Mouse (Mus musculus) kidney, adult 9 months (tissue): ENCODE measurements around the gene Btbd9.

ENCODE experiments used
- DNase-seq: peaks from one replicate; pipeline ENCODE4 v3.0.0; 2022

Gene Btbd9

GRCm38 (mm10) chr17:30598300-30598699, 22.0 kb upstream of the Btbd9 start:
- DNase-seq: no peak

- DNase-seq: no peak
Observed at GRCm38 (mm10) chr17:30597786-30598185, 21.5 kb upstream of the Btbd9 start.

- no peak for DNase-seq
Observed at GRCm38 (mm10) chr17:30594846-30595245, 18.6 kb upstream of the Btbd9 start.

GRCm38 (mm10) chr17:30594407-30594806, 18.1 kb upstream of the Btbd9 start:
- DNase-seq: no peak

GRCm38 (mm10) chr17:30590417-30591198, 14.3 kb upstream of the Btbd9 start:
- peak; percentile 76 for DNase-seq

GRCm38 (mm10) chr17:30583258-30584001, 7.1 kb upstream of the Btbd9 start:
- DNase-seq: no peak

- no peak for DNase-seq
Observed at GRCm38 (mm10) chr17:30582313-30582712, 6.0 kb upstream of the Btbd9 start.

- no peak for DNase-seq
Observed at GRCm38 (mm10) chr17:30581201-30581600, 4.9 kb upstream of the Btbd9 start.

- DNase-seq: no peak
Observed at GRCm38 (mm10) chr17:30580781-30581180, 4.5 kb upstream of the Btbd9 start.

GRCm38 (mm10) chr17:30576946-30577345, 658 bp upstream of the Btbd9 start:
- no peak for DNase-seq

- DNase-seq: peak; percentile 55
Observed at GRCm38 (mm10) chr17:30575121-30575904, 975 bp downstream of the Btbd9 start.

- DNase-seq: no peak
Observed at GRCm38 (mm10) chr17:30574783-30575075, 1.6 kb downstream of the Btbd9 start.

- DNase-seq: peak; percentile 47
Observed at GRCm38 (mm10) chr17:30573990-30574782, 2.1 kb downstream of the Btbd9 start.

- DNase-seq: no peak
Observed at GRCm38 (mm10) chr17:30570971-30571370, 5.3 kb downstream of the Btbd9 start.

- peak; percentile 90 for DNase-seq
Observed at GRCm38 (mm10) chr17:30570173-30570572, 6.1 kb downstream of the Btbd9 start.

GRCm38 (mm10) chr17:30568473-30568872, 7.8 kb downstream of the Btbd9 start:
- no peak for DNase-seq

GRCm38 (mm10) chr17:30564971-30565370, 11.3 kb downstream of the Btbd9 start:
- DNase-seq: peak; percentile 61

GRCm38 (mm10) chr17:30564407-30564806, 11.9 kb downstream of the Btbd9 start:
- no peak for DNase-seq

- no peak for DNase-seq
Observed at GRCm38 (mm10) chr17:30563484-30564075, 12.7 kb downstream of the Btbd9 start.

GRCm38 (mm10) chr17:30562770-30563169, 13.5 kb downstream of the Btbd9 start:
- DNase-seq: no peak

- DNase-seq: peak; percentile 81
Observed at GRCm38 (mm10) chr17:30559536-30559935, 16.8 kb downstream of the Btbd9 start.

GRCm38 (mm10) chr17:30558623-30559022, 17.7 kb downstream of the Btbd9 start:
- DNase-seq: no peak
